Mouse (Mus musculus) heart, postnatal 0 days (tissue): ENCODE measurements at regions not wholly inside any gene's neighbourhood (a gene's known extent, or its start where the extent isn't known, plus 50 kb on each side); places are given as distances from the start of the nearest gene placed in this dataset.

Source experiments
- CTCF ChIP-seq: IDR thresholded peaks from 2 replicates; pipeline ENCODE4 v1.5.1; 2016; ENCODE audit warnings: antibody characterized with exemption, control low read depth, low read depth
- EP300 ChIP-seq: IDR thresholded peaks from 2 replicates; pipeline ENCODE4 v1.6.1; 2016; ENCODE audit warnings: antibody characterized with exemption, low read depth

GRCm38 (mm10) chr16:78707566-78707965 lies 131.1 kb upstream of the D16Ertd472e start:
- no peak for TF ChIP-seq CTCF
- no peak for TF ChIP-seq EP300
